Mouse (Mus musculus) B cell, adult (primary cell): ENCODE measurements around the gene Mmp23. TPM values are rescaled to one million over a fixed set of nuclear protein-coding genes. Genes with fewer than 3 reads are reported as not detected.

Experiments
- total RNA-seq: library from RNA; stranded (reverse); gene quantifications from 4 replicates; pipeline ENCODE4 v1.2.4, GENCODE M21; 2023; ENCODE audit not compliant: inconsistent age

Gene Mmp23
- 0.51 TPM in 1 of 4 replicates, not detected in the others for total RNA-seq

DNA sequence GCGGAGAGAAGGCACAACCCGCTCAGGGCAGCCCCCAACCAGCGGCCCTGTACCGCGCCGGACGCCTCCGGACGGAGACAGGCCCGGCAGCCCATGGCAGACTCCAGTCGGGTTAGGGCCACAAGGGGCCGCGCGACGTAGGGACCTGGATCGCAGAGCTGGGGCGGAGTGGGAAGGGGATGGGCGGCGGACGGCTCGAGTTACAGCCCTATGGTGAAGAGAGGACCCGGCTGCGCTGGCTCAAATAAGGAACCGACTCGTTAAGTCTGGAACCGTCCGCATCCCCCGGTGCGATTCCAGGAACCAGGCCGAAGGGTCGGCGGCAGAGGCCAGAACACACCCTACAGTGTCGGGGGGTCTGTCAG is at the start of gene Mmp23:
Gene Mmp23 (minus strand): TSS at position 299 of the 365 bp plus-strand sequence.

DNA sequence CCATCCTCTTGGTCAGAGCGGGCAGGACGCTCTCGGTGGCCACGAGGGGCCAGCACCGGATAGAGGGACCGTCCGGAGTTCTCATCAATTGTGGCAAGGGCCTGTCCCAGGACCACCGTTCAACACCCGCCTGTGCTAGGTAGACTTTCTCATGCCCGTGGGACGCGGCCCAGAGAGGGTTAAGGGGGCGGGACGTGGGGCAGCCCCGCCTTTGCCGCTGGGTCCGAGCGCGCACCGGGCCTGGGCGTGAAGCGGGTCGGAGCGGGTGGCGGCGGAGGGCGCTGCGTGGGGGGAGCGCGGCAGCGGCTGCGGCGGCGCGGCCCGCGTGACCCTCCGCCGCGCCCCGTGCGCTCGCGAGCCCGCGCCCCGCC is 40.9 kb upstream of the Mmp23 start, which contains the start of gene Fndc10:
Gene Fndc10 (plus strand): TSS at position 232 of the 371 bp plus-strand sequence.

DNA sequence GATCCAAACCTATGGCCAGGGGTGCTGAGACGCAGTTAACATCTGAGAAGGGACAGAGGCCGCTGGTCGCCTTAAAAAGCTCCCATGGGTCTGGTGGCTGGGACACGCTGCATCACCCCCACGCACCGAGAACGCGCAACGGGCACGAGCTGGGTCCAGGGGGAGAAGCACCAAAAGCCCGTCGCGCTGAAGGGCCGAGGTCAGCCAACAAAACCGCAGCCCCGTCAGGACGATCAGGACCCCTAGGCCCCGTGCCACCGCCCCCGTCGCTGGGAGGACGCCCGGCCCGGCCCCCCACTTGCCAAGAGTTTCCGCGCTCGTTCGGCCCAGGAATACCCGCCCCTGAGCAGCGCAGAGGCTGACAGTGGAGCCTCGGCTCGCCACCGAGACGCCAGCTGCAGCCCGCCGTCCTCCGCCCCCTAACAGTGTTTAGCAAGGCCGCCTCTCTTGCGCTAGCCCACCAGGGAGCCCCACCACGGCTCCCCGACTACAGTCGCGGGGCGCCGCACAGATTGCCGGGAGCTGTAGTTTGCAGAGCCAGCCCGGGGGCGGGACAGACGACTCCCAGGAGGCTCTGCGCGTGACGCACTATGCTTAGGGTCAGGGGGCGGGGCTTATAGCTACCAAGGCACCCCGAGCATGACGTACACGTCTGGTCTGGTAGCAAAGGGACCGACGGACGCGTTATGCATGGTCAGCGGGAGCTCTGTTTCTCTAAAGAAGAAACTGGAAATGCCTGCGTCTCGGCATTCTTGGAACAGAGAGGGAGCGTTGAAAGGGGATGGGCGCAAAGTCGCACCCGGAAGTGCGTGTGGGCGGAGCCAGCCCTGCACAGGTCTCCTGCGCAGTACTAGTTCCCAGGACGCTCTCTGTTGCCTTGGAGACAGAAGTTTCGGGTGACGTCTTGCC is 15.8 kb upstream of the Mmp23 start, which contains the start of gene Mib2:
Gene Mib2 (minus strand): TSS at position 510 of the 909 bp plus-strand sequence.

DNA sequence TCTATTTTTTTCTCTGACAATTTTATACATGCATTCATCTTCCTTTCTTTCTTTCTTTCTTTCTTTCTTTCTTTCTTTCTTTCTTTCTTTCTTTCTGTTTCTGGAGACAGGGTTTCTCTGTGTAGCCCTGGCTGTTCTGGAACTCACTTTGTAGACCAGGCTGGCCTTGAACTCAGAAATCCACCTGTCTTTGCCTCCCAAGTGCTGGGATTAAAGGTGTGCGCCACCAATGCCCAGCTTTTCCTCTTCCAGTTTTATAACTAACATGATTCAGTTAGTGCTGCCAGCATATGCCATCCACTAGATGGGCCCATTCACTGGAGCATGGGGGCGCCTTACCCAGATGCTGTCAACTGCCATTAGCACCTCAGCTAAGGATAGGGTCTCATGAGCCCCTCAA is 7.9 kb downstream of the Mmp23 start, which contains the start of gene Gm10563:
Gene Gm10563 (minus strand): TSS at position 101 of the 400 bp plus-strand sequence.

DNA sequence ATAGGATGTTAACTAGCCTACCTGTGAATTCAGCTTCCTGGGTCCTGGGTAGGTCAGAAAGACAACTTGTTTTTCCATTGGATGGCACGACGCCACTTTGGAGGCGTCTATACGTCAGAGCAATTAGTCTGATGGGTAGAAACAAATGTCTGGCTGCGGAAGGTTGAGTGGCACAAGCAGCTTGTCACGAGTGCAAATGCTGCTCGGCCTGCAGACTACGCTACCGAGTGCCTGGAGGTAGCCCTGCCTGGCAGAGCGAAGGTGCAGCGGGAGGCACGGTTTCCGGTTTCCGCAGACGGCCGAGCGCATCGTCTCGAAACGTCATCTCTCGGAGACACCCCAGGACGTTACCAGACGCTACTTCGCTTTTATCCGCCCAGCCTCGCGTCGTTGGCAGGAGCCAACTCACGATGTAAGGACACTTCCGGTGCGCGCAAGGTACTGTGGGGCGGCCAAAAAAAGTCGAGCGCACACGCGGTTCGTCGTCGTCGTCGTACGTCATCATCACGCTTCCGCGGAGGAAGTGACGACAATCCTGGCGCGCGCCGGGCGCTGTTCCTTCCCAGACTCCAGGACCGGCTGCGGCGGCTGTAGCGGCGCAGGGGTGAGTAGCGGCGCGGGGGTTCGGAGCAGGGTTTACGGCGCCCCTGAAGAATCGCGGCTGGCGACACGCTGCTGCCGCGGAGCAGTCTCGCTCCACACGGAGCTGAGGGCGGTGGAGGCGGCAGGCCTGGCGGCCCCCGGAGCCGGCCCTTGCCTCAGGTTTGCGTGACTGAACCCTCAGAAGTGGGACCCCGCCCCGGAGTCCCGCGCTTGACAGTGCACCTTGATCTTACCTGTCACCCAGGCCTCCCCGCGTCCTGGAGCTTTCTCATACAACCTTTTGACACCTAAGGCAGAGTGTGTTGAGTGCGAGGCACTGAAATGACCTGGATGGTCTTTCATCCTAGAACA is 28.6 kb downstream of the Mmp23 start, which contains the start of gene Cdk11b:
Gene Cdk11b (plus strand): TSS at position 517 of the 954 bp plus-strand sequence.

DNA sequence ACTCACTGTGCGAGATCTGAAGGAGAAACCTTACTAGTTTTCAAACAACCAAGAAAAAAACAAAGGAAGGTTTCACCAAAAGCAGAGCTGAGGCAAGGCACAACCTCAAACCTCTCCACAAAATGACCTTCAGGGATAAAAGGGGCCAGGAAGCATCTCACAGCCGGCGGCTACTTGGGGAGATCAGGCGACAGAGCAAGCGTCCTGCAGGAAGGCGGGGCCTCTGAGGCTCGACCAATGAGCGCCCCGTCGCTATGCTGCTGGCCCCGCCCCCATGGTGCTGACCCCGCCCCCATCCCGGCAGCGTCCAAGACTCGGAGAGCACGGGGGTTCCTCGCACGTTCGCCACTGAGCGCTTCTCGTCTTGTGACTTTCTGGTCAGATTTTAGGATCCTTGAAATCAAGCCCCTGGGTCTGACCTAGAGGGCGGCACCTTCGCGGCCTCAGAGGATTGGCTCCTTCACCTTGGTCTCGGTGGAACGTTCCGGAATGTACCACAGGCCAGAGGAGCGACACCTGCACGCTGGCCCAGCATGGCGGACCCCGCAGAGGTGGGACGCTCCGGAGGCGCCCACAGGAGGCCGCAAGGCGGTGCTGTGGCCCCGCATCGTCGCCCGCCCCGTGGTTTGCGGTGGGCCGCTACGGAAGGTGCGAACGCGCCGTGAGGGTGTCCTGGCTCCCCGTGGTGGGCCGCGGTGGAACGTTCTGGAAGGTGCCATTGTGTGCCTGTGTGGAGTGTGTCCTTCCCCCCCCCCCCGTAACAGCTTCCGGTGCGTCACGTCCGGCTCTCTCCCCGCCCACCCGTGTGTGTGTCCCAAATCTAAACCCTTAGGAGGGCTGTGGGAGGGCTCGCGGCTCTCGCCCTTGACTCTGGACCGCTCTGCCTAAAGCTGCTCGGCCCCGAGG is 51.8 kb downstream of the Mmp23 start, which contains the start of gene Slc35e2:
Gene Slc35e2 (plus strand): TSS at position 326 of the 906 bp plus-strand sequence.

Other genes with a start within 250 kb of the Mmp23 start
- 0.13 to 0.93 TPM in 2 of 4 replicates, not detected in the others for gene Cfap74, start 244.2 kb downstream of the Mmp23 start, total RNA-seq
- gene Tmem52, start 184.3 kb downstream of the Mmp23 start, total RNA-seq, result not detected in 4 replicates
- 240 to 283 TPM (median 263 TPM) in 4 replicates for gene Gnb1, start 162.0 kb downstream of the Mmp23 start, total RNA-seq
- 50.7 to 59.1 TPM (median 52.7 TPM) in 4 replicates for gene Nadk, start 91.0 kb downstream of the Mmp23 start, total RNA-seq
- 19.8 to 29.5 TPM (median 26.5 TPM) in 4 replicates for gene Slc35e2, start 52.0 kb downstream of the Mmp23 start, total RNA-seq
- 139 to 162 TPM (median 154 TPM) in 4 replicates for gene Cdk11b, start 28.5 kb downstream of the Mmp23 start, total RNA-seq
- gene Gm10563, start 8.0 kb downstream of the Mmp23 start, total RNA-seq, result not detected in 4 replicates
- gene Mib2, start 15.8 kb upstream of the Mmp23 start, total RNA-seq, result 37.5 to 43.7 TPM (median 40.3 TPM) in 4 replicates
- 2.7 to 3.2 TPM (median 2.8 TPM) in 4 replicates for gene Fndc10, start 41.0 kb upstream of the Mmp23 start, total RNA-seq
- gene Ssu72, start 51.4 kb upstream of the Mmp23 start, total RNA-seq, result 77.2 to 87.4 TPM (median 82.1 TPM) in 4 replicates
- gene Tmem240, start 81.4 kb upstream of the Mmp23 start, total RNA-seq, result 0.32 to 0.60 TPM (median 0.47 TPM) in 4 replicates
- 45.0 to 54.2 TPM (median 52.5 TPM) in 4 replicates for gene Atad3a, start 107.7 kb upstream of the Mmp23 start, total RNA-seq
- not detected in 4 replicates for gene Vwa1, start 121.3 kb upstream of the Mmp23 start, total RNA-seq
- not detected in 4 replicates for gene Tmem88b, start 132.5 kb upstream of the Mmp23 start, total RNA-seq
- not detected in 4 replicates for gene Ankrd65, start 137.1 kb upstream of the Mmp23 start, total RNA-seq
- 42.4 to 51.3 TPM (median 45.0 TPM) in 4 replicates for gene Mrpl20, start 149.5 kb upstream of the Mmp23 start, total RNA-seq
- gene Ccnl2, start 159.1 kb upstream of the Mmp23 start, total RNA-seq, result 212 to 234 TPM (median 221 TPM) in 4 replicates
- gene Aurkaip1, start 177.9 kb upstream of the Mmp23 start, total RNA-seq, result 72.7 to 92.7 TPM (median 80.5 TPM) in 4 replicates
- gene Mxra8, start 186.3 kb upstream of the Mmp23 start, total RNA-seq, result 10.4 to 12.7 TPM (median 11.4 TPM) in 4 replicates
- 59.0 to 80.3 TPM (median 71.7 TPM) in 4 replicates for gene Dvl1, start 194.0 kb upstream of the Mmp23 start, total RNA-seq
- gene Tas1r3, start 210.0 kb upstream of the Mmp23 start, total RNA-seq, result 0.55 to 1.4 TPM (median 1.0 TPM) in 4 replicates
- gene Cptp, start 216.1 kb upstream of the Mmp23 start, total RNA-seq, result 5.7 to 9.4 TPM (median 8.1 TPM) in 4 replicates
- 44.3 to 52.8 TPM (median 52.3 TPM) in 4 replicates for gene Ints11, start 216.2 kb upstream of the Mmp23 start, total RNA-seq
- 21.1 to 25.0 TPM (median 23.6 TPM) in 4 replicates for gene Pusl1, start 238.4 kb upstream of the Mmp23 start, total RNA-seq
- gene Acap3, start 238.4 kb upstream of the Mmp23 start, total RNA-seq, result 66.3 to 71.7 TPM (median 69.2 TPM) in 4 replicates